Mouse (Mus musculus) cerebellum, adult 2 months (tissue): ENCODE measurements around the gene Nccrp1. TPM values are rescaled to one million over a fixed set of nuclear protein-coding genes. Genes with fewer than 3 reads are reported as not detected.

Source experiments
- DNase-seq, 2 experiments: peaks; one replicate each; pipeline ENCODE4 v3.0.0; 2021
- H3K27ac ChIP-seq: fragments of 200-500 bp; 2 replicates; pipeline ENCODE4 v1.5.1; 2012; ENCODE audit warnings: low read length, control low read depth, inconsistent platforms; ENCODE audit not compliant: insufficient read depth
- H3K27me3 ChIP-seq: fragments of 200-500 bp; 2 replicates; pipeline ENCODE4 v1.6.1; 2012; ENCODE audit warnings: inconsistent platforms, mild to moderate bottlenecking, low read length, moderate library complexity; ENCODE audit not compliant: control insufficient read depth, insufficient read depth
- H3K4me1 ChIP-seq: fragments of 200-500 bp; 2 replicates; pipeline ENCODE4 v1.6.1; 2011; ENCODE audit warnings: low read length; ENCODE audit not compliant: control insufficient read depth, insufficient read depth
- H3K4me3 ChIP-seq: fragments of 200-500 bp; replicated peaks from 2 replicates; pipeline ENCODE3; 2011; ENCODE audit warnings: mild to moderate bottlenecking, low read depth, low read length, control low read depth; ENCODE audit not compliant: insufficient read depth
- CTCF ChIP-seq: fragments of 200-500 bp; IDR thresholded peaks from 2 replicates; pipeline ENCODE4 v1.5.1; 2011; ENCODE audit warnings: low read depth, mild to moderate bottlenecking, control low read depth, low read length, moderate library complexity, borderline replicate concordance; ENCODE audit not compliant: insufficient read depth
- POLR2A ChIP-seq: fragments of 200-500 bp; IDR thresholded peaks from 2 replicates; pipeline ENCODE4 v1.6.1; 2011; ENCODE audit warnings: low read length, control low read depth, borderline replicate concordance; ENCODE audit not compliant: insufficient read depth
- WGBS: fragments of 180-500 bp; shearing (Covaris S2); methylation state at CpG from one replicate; pipeline ENCODE4 v1.1.7; 2018; 5-methylcytosine and 5-hydroxymethylcytosine counted together
- polyA plus RNA-seq: library from polyadenylated mRNA; depleted of rRNA; stranded (reverse); fragments of >200 nt; gene quantifications from 2 replicates; pipeline ENCODE4 v1.2.3, GENCODE M21; 2012

The Nccrp1 gene
- polyA plus RNA-seq, 1 experiment: 0.67 TPM

DNA sequence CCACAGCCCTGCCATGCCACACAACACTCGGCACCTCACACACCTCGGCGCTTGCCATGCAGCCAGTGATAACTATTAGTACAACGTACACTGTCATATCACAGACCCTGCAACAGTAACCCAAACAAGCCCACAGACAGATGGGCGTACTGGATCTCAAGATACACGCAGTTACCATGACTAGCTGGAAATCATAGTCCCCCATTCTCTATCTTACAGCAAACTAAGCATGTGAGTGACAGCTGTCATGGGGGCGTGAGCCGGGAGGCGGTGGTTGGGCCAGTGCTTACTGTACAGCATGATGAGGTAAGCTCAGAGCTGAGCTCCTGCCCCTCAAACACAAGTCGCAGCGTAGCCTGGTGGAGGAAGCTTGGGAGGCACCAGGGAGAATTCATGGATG is 28.5 kb upstream of the Nccrp1 start:
- no peak overlapping the region for H3K4me3 ChIP-seq
- H3K27me3 ChIP-seq: no peaks in the 10 kb centered on the region
- DNase-seq: no peak
- 91% methylated on average over 11 of the region's 11 CpGs for WGBS
- no peak for TF ChIP-seq POLR2A
- no peak for TF ChIP-seq CTCF
- no peak overlapping the region for H3K27ac ChIP-seq
- peaks cover 54% of the 10 kb centered on the region for H3K4me1 ChIP-seq

GRCm38 (mm10) chr7:28573236-28573635 is 26.2 kb upstream of the Nccrp1 start:
- TF ChIP-seq POLR2A (no peak), CTCF (no peak)
- DNase-seq: no peak
- Histone ChIP-seq H3K27me3 (no peaks in the 10 kb centered on the region), H3K4me3 (no peak overlapping the region), H3K27ac (no peak overlapping the region), H3K4me1 (peaks cover 58% of the 10 kb centered on the region)
- 71% methylated on average over 3 of the region's 3 CpGs for WGBS

GRCm38 (mm10) chr7:28572689-28573088 is 25.6 kb upstream of the Nccrp1 start:
- DNase-seq: no peak
- no peak overlapping the region for H3K4me3 ChIP-seq
- H3K27ac ChIP-seq: no peak overlapping the region
- 95% methylated on average over 5 of the region's 5 CpGs for WGBS
- H3K4me1 ChIP-seq: peaks cover 56% of the 10 kb centered on the region
- TF ChIP-seq CTCF: no peak
- TF ChIP-seq POLR2A: no peak
- H3K27me3 ChIP-seq: no peaks in the 10 kb centered on the region

DNA sequence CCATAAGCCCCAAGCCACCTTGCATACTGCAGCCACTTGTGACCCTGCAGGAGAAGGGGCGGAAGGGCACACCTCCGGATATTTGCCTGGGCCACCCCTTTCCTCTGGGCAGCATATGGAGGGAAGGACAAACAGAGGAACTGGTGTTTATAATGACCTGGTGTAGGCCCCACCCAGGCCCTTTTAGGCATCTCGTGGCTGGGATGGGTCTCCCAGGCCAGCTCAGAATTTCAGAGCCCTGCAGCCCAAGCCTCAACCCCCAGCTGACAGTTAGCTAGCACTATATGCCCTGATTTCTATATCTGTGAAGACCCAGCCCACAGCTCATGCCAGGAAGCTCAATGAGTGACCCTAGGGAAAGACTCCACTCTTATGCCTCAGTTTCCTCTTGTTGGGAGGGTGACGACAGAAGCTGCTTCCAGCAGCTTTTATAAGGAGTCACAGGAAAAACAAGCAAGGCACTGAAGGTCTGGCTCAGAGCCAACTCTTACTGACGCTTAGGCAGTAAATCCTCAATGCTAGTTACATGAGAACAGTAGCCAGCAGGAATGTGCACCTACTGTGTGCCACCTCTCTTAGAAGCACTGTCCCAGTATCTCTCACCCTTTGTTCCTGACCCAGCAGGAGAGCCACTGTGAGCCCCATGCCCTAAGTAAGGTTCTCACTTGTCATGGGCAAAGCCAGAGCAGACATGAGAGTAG is 24.1 kb upstream of the Nccrp1 start:
- H3K27ac ChIP-seq: no peak overlapping the region
- 42% methylated on average over 5 of the region's 5 CpGs for WGBS
- DNase-seq: no peak

DNA sequence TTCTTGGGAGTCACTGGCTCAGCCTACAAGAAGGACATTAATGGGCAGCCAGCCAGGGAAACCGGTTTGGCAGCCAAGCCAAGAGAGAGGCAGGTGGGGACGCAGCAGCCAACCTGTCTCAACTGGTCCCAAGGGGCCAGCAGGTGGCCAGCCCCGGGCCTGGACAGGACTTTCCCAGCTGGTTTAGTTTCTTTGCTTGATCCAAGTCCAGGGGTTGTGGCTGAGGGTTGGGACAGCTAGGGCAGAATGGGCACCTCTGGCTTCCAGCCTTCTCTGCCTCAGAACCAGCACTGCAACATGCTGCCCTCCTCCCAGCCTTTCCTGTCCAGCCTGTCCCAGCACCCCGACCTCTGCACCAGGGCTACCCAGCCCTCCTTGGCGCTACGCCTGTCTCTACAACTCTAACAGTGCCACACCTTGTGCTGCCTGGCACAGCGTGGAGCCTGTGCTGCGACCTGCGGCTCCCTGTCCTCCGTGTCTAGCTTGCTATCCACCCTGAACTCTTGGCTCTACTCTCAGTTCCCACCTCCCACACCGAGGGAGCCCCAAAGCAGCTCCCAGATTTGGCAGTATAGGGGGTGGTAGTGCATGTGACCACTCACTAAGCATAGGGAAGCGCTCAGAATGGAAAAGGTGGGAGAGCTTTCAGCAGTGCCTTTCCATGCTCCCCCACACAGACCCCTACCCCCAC is 23.4 kb upstream of the Nccrp1 start:
- peak; percentile 72 to 74 for DNase-seq
- H3K27ac ChIP-seq: no peak overlapping the region
- WGBS: 17% methylated on average over 12 of the region's 12 CpGs
- no peak for TF ChIP-seq POLR2A
- TF ChIP-seq CTCF: no peak
- no peak overlapping the region for H3K4me3 ChIP-seq
- H3K4me1 ChIP-seq: peaks cover 40% of the 10 kb centered on the region
- no peaks in the 10 kb centered on the region for H3K27me3 ChIP-seq

More for the DNA sequence above, 24.1 kb upstream of the Nccrp1 start:
- no peaks in the 10 kb centered on the region for H3K27me3 ChIP-seq
- H3K4me3 ChIP-seq: no peak overlapping the region
- TF ChIP-seq CTCF (no peak), POLR2A (no peak)
- H3K4me1 ChIP-seq: peaks cover 41% of the 10 kb centered on the region

DNA sequence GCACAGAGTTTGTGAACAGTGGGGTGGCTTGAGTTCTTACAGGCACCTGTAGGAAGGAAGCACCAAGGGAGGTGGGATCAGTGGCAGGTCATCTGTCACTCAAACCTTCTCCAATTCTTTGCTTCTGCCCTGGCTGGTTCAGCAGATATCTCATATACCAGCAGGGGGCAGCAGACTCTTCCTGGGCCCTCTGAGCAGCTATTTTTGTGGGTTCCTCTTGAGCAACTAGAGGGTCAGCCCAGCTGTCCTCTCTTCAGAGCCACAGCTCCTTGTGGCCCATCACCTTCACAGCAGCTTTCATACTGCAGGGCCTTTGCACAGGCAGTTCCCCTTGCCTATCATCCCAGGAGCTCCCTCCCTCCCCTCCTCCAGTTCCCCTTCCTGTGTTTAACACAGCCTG is 21.2 kb upstream of the Nccrp1 start:
- Histone ChIP-seq H3K4me1 (peaks cover 42% of the 10 kb centered on the region), H3K27ac (no peak overlapping the region), H3K4me3 (no peak overlapping the region), H3K27me3 (no peaks in the 10 kb centered on the region)
- peak; percentile 61 to 70 for DNase-seq
- TF ChIP-seq POLR2A: no peak
- TF ChIP-seq CTCF: peak; percentile 71

- H3K4me3 ChIP-seq: no peak overlapping the region
- WGBS: 88% methylated on average over 4 of the region's 4 CpGs
- TF ChIP-seq CTCF (no peak), POLR2A (no peak)
- H3K27ac ChIP-seq: no peak overlapping the region
- DNase-seq: no peak
- H3K27me3 ChIP-seq: no peaks in the 10 kb centered on the region
- H3K4me1 ChIP-seq: peaks cover 44% of the 10 kb centered on the region
These were observed 20.5 kb upstream of the Nccrp1 start for GRCm38 (mm10) chr7:28567539-28567938.

GRCm38 (mm10) chr7:28565407-28565806 is 18.4 kb upstream of the Nccrp1 start:
- WGBS: 68% methylated on average over 5 of the region's 5 CpGs
- Histone ChIP-seq H3K27ac (no peak overlapping the region), H3K27me3 (no peaks in the 10 kb centered on the region), H3K4me3 (no peak overlapping the region), H3K4me1 (peaks cover 37% of the 10 kb centered on the region)
- no peak for DNase-seq
- TF ChIP-seq CTCF (no peak), POLR2A (no peak)
